Mouse (Mus musculus): ENCODE measurements at regions not wholly inside any gene's neighbourhood (a gene's known extent, or its start where the extent isn't known, plus 50 kb on each side); places are given as distances from the start of the nearest gene placed in this dataset.

- no peak overlapping the region for H3K4me2 ChIP-seq (ENCODE audit: low read depth)
- TF ChIP-seq CEBPB (IDR thresholded peaks at IDR 0.05; ENCODE audit: insufficient read depth, poor library complexity, severe bottlenecking) (no peak), TCF3 (IDR thresholded peaks at IDR 0.05; ENCODE audit: insufficient read length, low read depth) (no peak), POLR2A (IDR thresholded peaks at IDR 0.05; ENCODE audit: insufficient read length, low read depth) (no peak), TCF12 (IDR thresholded peaks at IDR 0.05; ENCODE audit: insufficient read depth, poor library complexity, severe bottlenecking) (no peak), MAX (IDR thresholded peaks at IDR 0.05; ENCODE audit: low read depth) (no peak), USF1 (IDR thresholded peaks at IDR 0.05; ENCODE audit: low read depth) (no peak), MYOG (IDR thresholded peaks at IDR 0.05; ENCODE audit: control insufficient read depth in 1 of 3, insufficient read depth in 1 of 3, insufficient read length in 2 of 3, low read depth in 2 of 3) (no peak), E2F4 (IDR thresholded peaks at IDR 0.05; ENCODE audit: insufficient read depth) (no peak), REST (IDR thresholded peaks at IDR 0.05; ENCODE audit: insufficient read depth, insufficient read length) (no peak)
- H3K79me2 ChIP-seq (ENCODE audit: control insufficient read depth, insufficient read depth) = no peaks in the 10 kb centered on the region
These were observed 75.3 kb upstream of the Sgk1 start for GRCm38 (mm10) chr10:21806716-21807115.

DNA sequence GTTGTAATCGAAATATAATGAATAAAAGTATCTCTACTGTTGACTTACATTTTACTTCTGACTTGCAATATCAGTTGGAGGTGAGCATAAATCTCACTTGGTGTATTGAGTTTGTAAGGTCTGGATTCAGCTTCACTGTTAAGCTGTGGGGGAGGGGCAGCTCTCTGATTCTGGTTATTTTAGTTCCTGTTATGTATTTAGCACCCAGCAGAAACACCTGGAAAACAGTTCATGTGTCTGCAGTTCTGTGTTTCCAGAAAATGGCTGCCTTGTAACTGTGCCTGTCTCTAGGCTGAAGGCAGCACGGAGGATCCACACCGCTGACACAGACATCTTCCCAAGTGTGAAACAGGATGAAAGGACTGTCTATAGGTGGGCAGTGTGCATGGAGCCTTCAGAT is 62.3 kb upstream of the Sgk1 start:
- no peaks in the 10 kb centered on the region for H3K36me3 ChIP-seq (ENCODE audit: control insufficient read depth, insufficient read depth)
- H3K4me3 ChIP-seq = no peak overlapping the region
- no peak overlapping the region for H3K4me2 ChIP-seq (ENCODE audit: low read depth)
- H3K79me2 ChIP-seq (ENCODE audit: control insufficient read depth, insufficient read depth) = no peaks in the 10 kb centered on the region
- no peak for TF ChIP-seq TCF3 (IDR thresholded peaks at IDR 0.05; ENCODE audit: insufficient read length, low read depth)
- no peak for TF ChIP-seq USF1 (IDR thresholded peaks at IDR 0.05; ENCODE audit: low read depth)
- no peak for TF ChIP-seq MYOG (IDR thresholded peaks at IDR 0.05; ENCODE audit: control insufficient read depth in 1 of 3, insufficient read depth in 1 of 3, insufficient read length in 2 of 3, low read depth in 2 of 3)
- no peak for TF ChIP-seq TCF12 (IDR thresholded peaks at IDR 0.05; ENCODE audit: insufficient read depth, poor library complexity, severe bottlenecking)
- TF ChIP-seq CEBPB (IDR thresholded peaks at IDR 0.05; ENCODE audit: insufficient read depth, poor library complexity, severe bottlenecking) = no peak
- TF ChIP-seq POLR2A (IDR thresholded peaks at IDR 0.05; ENCODE audit: insufficient read length, low read depth) = no peak
- no peak for TF ChIP-seq E2F4 (IDR thresholded peaks at IDR 0.05; ENCODE audit: insufficient read depth)
- TF ChIP-seq REST (IDR thresholded peaks at IDR 0.05; ENCODE audit: insufficient read depth, insufficient read length) = no peak
- no peak for TF ChIP-seq MAX (IDR thresholded peaks at IDR 0.05; ENCODE audit: low read depth)
- TF ChIP-seq MYOD1 (IDR thresholded peaks at IDR 0.05; ENCODE audit: control insufficient read depth in 1 of 3, insufficient read length in 2 of 3, low read depth in 2 of 3) = no peak
- no peak for TF ChIP-seq POLR2AphosphoS2 (IDR thresholded peaks at IDR 0.05; ENCODE audit: insufficient read length, low read depth)
- no peak for TF ChIP-seq SRF (IDR thresholded peaks at IDR 0.05; ENCODE audit: control insufficient read depth, insufficient read length, low read depth)
- H3K27me3 ChIP-seq (ENCODE audit: control insufficient read depth, insufficient read depth, insufficient read length) = no peaks in the 10 kb centered on the region
- H3ac ChIP-seq (ENCODE audit: control insufficient read depth, insufficient read length) = no peak overlapping the region

More at GRCm38 (mm10) chr10:21806716-21807115, 75.3 kb upstream of the Sgk1 start:
- H3K4me3 ChIP-seq = no peak overlapping the region
- H3ac ChIP-seq (ENCODE audit: control insufficient read depth, insufficient read length) = no peak overlapping the region
- H3K36me3 ChIP-seq (ENCODE audit: control insufficient read depth, insufficient read depth) = no peaks in the 10 kb centered on the region
- H3K27me3 ChIP-seq (ENCODE audit: control insufficient read depth, insufficient read depth, insufficient read length) = no peaks in the 10 kb centered on the region

DNA sequence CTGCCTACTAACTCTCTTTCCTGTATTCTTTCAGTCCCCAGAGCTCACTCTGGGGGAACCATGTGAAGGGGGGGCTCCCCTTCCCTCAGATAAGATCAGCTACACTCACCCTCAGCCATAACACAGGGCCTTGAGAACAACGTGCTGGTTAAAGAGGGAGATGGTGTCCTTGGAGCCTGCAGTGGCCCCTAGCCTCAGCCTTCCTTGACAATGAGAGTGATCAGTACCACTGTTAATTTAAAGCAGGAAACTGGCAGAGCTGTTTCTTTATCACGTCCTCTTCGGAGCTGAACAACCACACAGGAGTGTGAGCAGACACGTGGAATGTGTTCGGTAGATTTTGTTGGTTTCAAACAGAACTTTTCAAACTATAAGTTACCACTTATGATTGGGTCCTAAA is 60.6 kb upstream of the Sgk1 start:
- Histone ChIP-seq H3K79me2 (ENCODE audit: control insufficient read depth, insufficient read depth) (no peaks in the 10 kb centered on the region), H3K27me3 (ENCODE audit: control insufficient read depth, insufficient read depth, insufficient read length) (no peaks in the 10 kb centered on the region), H3K36me3 (ENCODE audit: control insufficient read depth, insufficient read depth) (no peaks in the 10 kb centered on the region), H3K4me2 (ENCODE audit: low read depth) (no peak overlapping the region), H3K4me3 (no peak overlapping the region), H3ac (ENCODE audit: control insufficient read depth, insufficient read length) (no peak overlapping the region)
- TF ChIP-seq MYOG (IDR thresholded peaks at IDR 0.05; ENCODE audit: control insufficient read depth in 1 of 3, insufficient read depth in 1 of 3, insufficient read length in 2 of 3, low read depth in 2 of 3) (no peak), CEBPB (IDR thresholded peaks at IDR 0.05; ENCODE audit: insufficient read depth, poor library complexity, severe bottlenecking) (no peak), POLR2A (IDR thresholded peaks at IDR 0.05; ENCODE audit: insufficient read length, low read depth) (no peak), REST (IDR thresholded peaks at IDR 0.05; ENCODE audit: insufficient read depth, insufficient read length) (no peak), TCF12 (IDR thresholded peaks at IDR 0.05; ENCODE audit: insufficient read depth, poor library complexity, severe bottlenecking) (no peak), SRF (IDR thresholded peaks at IDR 0.05; ENCODE audit: control insufficient read depth, insufficient read length, low read depth) (no peak), USF1 (IDR thresholded peaks at IDR 0.05; ENCODE audit: low read depth) (no peak), TCF3 (IDR thresholded peaks at IDR 0.05; ENCODE audit: insufficient read length, low read depth) (no peak), POLR2AphosphoS2 (IDR thresholded peaks at IDR 0.05; ENCODE audit: insufficient read length, low read depth) (no peak), MYOD1 (IDR thresholded peaks at IDR 0.05; ENCODE audit: control insufficient read depth in 1 of 3, insufficient read length in 2 of 3, low read depth in 2 of 3) (no peak), E2F4 (IDR thresholded peaks at IDR 0.05; ENCODE audit: insufficient read depth) (no peak)

GRCm38 (mm10) chr10:21824418-21825025 is 57.5 kb upstream of the Sgk1 start:
- no peaks in the 10 kb centered on the region for H3K79me2 ChIP-seq (ENCODE audit: control insufficient read depth, insufficient read depth)
- no peaks in the 10 kb centered on the region for H3K27me3 ChIP-seq (ENCODE audit: control insufficient read depth, insufficient read depth, insufficient read length)
- TF ChIP-seq E2F4 (IDR thresholded peaks at IDR 0.05; ENCODE audit: insufficient read depth) = no peak
- no peak for TF ChIP-seq TCF3 (IDR thresholded peaks at IDR 0.05; ENCODE audit: insufficient read length, low read depth)
- TF ChIP-seq MYOG (IDR thresholded peaks at IDR 0.05; ENCODE audit: control insufficient read depth in 1 of 3, insufficient read depth in 1 of 3, insufficient read length in 2 of 3, low read depth in 2 of 3) = no peak
- no peak for TF ChIP-seq POLR2AphosphoS2 (IDR thresholded peaks at IDR 0.05; ENCODE audit: insufficient read length, low read depth)
- no peak for TF ChIP-seq TCF12 (IDR thresholded peaks at IDR 0.05; ENCODE audit: insufficient read depth, poor library complexity, severe bottlenecking)
- no peak for TF ChIP-seq USF1 (IDR thresholded peaks at IDR 0.05; ENCODE audit: low read depth)
- TF ChIP-seq POLR2A (IDR thresholded peaks at IDR 0.05; ENCODE audit: insufficient read length, low read depth) = no peak
- no peak for TF ChIP-seq SRF (IDR thresholded peaks at IDR 0.05; ENCODE audit: control insufficient read depth, insufficient read length, low read depth)
- TF ChIP-seq CEBPB (IDR thresholded peaks at IDR 0.05; ENCODE audit: insufficient read depth, poor library complexity, severe bottlenecking) = no peak
- TF ChIP-seq MAX (IDR thresholded peaks at IDR 0.05; ENCODE audit: low read depth) = no peak
- no peak for TF ChIP-seq REST (IDR thresholded peaks at IDR 0.05; ENCODE audit: insufficient read depth, insufficient read length)
- no peak for TF ChIP-seq MYOD1 (IDR thresholded peaks at IDR 0.05; ENCODE audit: control insufficient read depth in 1 of 3, insufficient read length in 2 of 3, low read depth in 2 of 3)
- no peak overlapping the region for H3K4me3 ChIP-seq
- H3K36me3 ChIP-seq (ENCODE audit: control insufficient read depth, insufficient read depth) = no peaks in the 10 kb centered on the region
- no peak overlapping the region for H3ac ChIP-seq (ENCODE audit: control insufficient read depth, insufficient read length)
- no peak overlapping the region for H3K4me2 ChIP-seq (ENCODE audit: low read depth)
